Mouse (Mus musculus) G1E (cell line): Measurements from ENCODE around the gene Klf15.

Source experiments
- CTCF ChIP-seq: IDR thresholded peaks from 2 replicates; pipeline ENCODE4 v1.5.1; 2012; ENCODE audit warnings: low read depth, low read length, inconsistent platforms, mixed read lengths
- GATA1 ChIP-seq: IDR thresholded peaks from 2 replicates; pipeline ENCODE4 v1.6.1; 2012; ENCODE audit warnings: borderline replicate concordance, low read length, inconsistent platforms, mixed read lengths
- GATA2 ChIP-seq: IDR thresholded peaks from 2 replicates; pipeline ENCODE4 v1.6.1; 2012; ENCODE audit warnings: low read depth, low read length, inconsistent platforms, borderline replicate concordance
- TAL1 ChIP-seq: conservative IDR thresholded peaks from 2 replicates; pipeline ENCODE4 v1.6.1; 2012; ENCODE audit warnings: low read depth, low read length, inconsistent platforms, mixed read lengths

GRCm38 (mm10) chr6:90487531-90487930 lies 25.2 kb downstream of the Klf15 start:
- no peak for TF ChIP-seq CTCF
- TF ChIP-seq TAL1: no peak
- TF ChIP-seq GATA1: no peak
- TF ChIP-seq GATA2: no peak
